Mouse (Mus musculus) forebrain, embryonic 12.5 days (tissue): Measurements from ENCODE around the gene Gabra6. TPM values are rescaled to one million over a fixed set of nuclear protein-coding genes. Genes with fewer than 3 reads are reported as not detected.

ENCODE experiments used
- ATAC-seq: fragments of 200-750 bp; cut with Nextera tagmentation; 2 replicates; pipeline ENCODE4 v1.8.0; 2017; ENCODE audit warnings: moderate TSS enrichment; ENCODE audit not compliant: low FRiP score
- H3K27ac ChIP-seq: fragments of 300-500 bp; sonication (generic); 2 replicates; pipeline ENCODE4 v1.5.1; 2016; ENCODE audit warnings: mild to moderate bottlenecking
- H3K27me3 ChIP-seq: fragments of 300-500 bp; sonication (generic); 2 replicates; pipeline ENCODE4 v1.6.1; 2016; ENCODE audit warnings: mild to moderate bottlenecking
- H3K36me3 ChIP-seq: fragments of 300-500 bp; sonication (generic); replicated peaks from 2 replicates; pipeline ENCODE4 v1.6.1; 2016; ENCODE audit warnings: mild to moderate bottlenecking
- H3K4me1 ChIP-seq: fragments of 300-500 bp; sonication (generic); 2 replicates; pipeline ENCODE4 v1.6.1; 2016
- H3K4me2 ChIP-seq: fragments of 300-500 bp; sonication (generic); 2 replicates; pipeline ENCODE4 v1.6.1; 2016; ENCODE audit warnings: mild to moderate bottlenecking, moderate library complexity
- H3K4me3 ChIP-seq: fragments of 300-500 bp; sonication (generic); replicated peaks from 2 replicates; pipeline ENCODE4 v1.5.1; 2016; ENCODE audit warnings: mild to moderate bottlenecking
- H3K9ac ChIP-seq: fragments of 300-500 bp; sonication (generic); 2 replicates; pipeline ENCODE4 v1.6.1; 2016; ENCODE audit warnings: mild to moderate bottlenecking
- H3K9me3 ChIP-seq: fragments of 300-500 bp; sonication (generic); 2 replicates; pipeline ENCODE4 v1.6.1; 2016
- WGBS: fragments of 180-500 bp; shearing (Covaris S2); methylation state at CpG from one replicate; pipeline ENCODE4 v1.1.7; 2016; 5-methylcytosine and 5-hydroxymethylcytosine counted together
- polyA plus RNA-seq: library from polyadenylated mRNA; unstranded; fragments of >200 nt; fragmentation: Nextera tagmentation; extraction: Ambion mirVana; gene quantifications from 2 replicates; pipeline ENCODE4 v1.2.1, GENCODE M21; 2016

The Gabra6 gene
- not detected in 2 replicates for polyA plus RNA-seq

DNA sequence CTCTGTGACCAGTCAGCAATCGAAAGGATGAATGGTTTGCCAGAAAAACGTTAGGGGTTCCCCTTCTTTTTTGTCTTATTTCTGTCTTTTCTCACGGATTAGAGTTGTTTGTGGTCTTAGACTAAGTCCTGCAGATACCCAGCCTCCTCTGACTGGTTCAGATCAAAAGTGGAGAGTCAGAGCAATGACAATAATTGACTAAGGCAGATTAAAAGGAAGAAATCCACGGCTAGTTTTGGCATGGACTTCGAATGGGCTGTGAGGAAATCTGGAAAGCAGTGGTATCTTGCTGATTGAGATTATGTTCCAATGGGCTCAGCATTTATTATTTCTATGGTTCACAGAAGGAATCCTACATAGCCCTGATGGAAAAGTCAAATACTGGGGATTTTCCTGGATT lies at the start of gene Gabra6:
Gabra6 (minus strand) TSS at position 191 of the 400 bp plus-strand sequence.
- Histone ChIP-seq H3K27ac (no peak within 1 kb of the TSS), H3K4me1 (no peaks in the 10 kb centered on the region), H3K36me3 (no peaks in the 10 kb centered on the region), H3K9ac (no peak within 1 kb of the TSS), H3K27me3 (no peaks in the 10 kb centered on the region), H3K9me3 (no peaks in the 10 kb centered on the region), H3K4me2 (no peak within 1 kb of the TSS), H3K4me3 (no peak within 1 kb of the TSS)
- WGBS, result 62% methylated on average over 5 of the region's 5 CpGs
- no peak for ATAC-seq

DNA sequence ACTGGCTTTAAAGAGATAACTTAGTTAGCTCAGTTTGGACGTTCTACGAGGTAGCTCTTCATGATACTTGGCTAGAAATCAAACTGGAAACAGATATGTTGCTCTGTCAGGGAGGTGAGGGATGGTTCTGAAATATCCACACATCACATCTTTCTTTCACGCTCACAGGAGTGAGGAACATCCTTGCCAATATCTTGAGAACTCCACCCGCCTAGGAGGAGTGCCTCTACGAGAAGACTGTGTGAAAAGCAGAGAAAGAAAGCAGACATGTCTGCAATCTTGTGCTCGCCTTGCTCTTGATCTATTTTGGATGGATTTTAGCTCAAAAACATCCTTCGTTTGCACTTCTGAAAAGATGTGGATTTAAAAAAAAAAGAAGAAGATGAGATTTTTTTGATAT lies 44.7 kb upstream of the Gabra6 start:
- ATAC-seq, result no peak
- Histone ChIP-seq H3K9ac (no peak overlapping the region), H3K9me3 (no peaks in the 10 kb centered on the region), H3K4me2 (no peak overlapping the region), H3K27ac (no peak overlapping the region), H3K36me3 (no peaks in the 10 kb centered on the region), H3K4me3 (no peak overlapping the region), H3K27me3 (no peaks in the 10 kb centered on the region), H3K4me1 (no peaks in the 10 kb centered on the region)
- WGBS, result 90% methylated on average over 7 of the region's 7 CpGs

DNA sequence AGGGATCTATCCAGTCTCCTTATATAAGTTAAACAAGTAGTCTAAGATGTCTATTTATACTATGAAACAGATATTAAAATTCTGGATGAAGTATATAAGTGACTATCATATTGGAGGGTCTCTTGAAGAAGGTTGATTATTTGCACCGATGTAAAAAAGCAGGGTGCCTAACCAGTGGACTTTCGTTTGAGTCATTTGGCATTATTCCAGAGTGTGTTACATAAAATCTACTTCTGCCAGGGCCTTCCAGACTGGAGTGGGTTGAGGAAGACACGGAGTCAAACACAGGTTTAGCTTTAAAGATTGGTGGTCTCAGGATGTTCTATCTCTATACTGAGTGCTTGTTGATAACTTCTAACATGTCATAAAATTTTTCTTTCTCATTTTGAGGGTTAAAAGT lies 11.2 kb upstream of the Gabra6 start:
- Histone ChIP-seq H3K4me1 (no peaks in the 10 kb centered on the region), H3K9me3 (no peaks in the 10 kb centered on the region), H3K36me3 (no peaks in the 10 kb centered on the region), H3K27ac (no peak overlapping the region), H3K9ac (no peak overlapping the region), H3K27me3 (no peaks in the 10 kb centered on the region), H3K4me2 (no peak overlapping the region), H3K4me3 (no peak overlapping the region)
- 82% methylated on average over 3 of the region's 3 CpGs for WGBS
- no peak for ATAC-seq

DNA sequence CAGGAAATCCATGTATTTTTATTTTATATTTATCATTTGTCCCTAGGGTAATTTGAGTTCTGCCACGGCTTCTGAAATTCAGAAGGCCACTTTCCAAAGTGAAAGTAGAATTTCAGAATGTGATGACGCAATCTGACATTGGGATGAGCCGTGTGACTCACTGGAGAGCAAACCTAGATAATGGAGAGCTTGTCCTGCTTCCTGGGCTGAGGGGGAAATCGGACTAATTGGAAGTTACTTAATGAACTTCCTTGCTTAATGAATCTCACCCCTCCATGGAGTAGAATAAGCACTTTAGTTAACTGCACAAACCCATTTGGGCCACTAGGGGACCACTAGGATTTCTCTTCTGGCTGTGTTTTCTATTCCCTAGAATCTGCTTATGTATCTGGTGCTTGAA lies 5.4 kb upstream of the Gabra6 start:
- H3K4me2 ChIP-seq, result no peak overlapping the region
- no peak overlapping the region for H3K9ac ChIP-seq
- no peaks in the 10 kb centered on the region for H3K4me1 ChIP-seq
- no peak for ATAC-seq
- H3K4me3 ChIP-seq, result no peak overlapping the region
- 76% methylated on average over 4 of the region's 4 CpGs for WGBS
- H3K27ac ChIP-seq, result no peak overlapping the region
- H3K27me3 ChIP-seq, result no peaks in the 10 kb centered on the region
- no peaks in the 10 kb centered on the region for H3K36me3 ChIP-seq
- no peaks in the 10 kb centered on the region for H3K9me3 ChIP-seq

- Histone ChIP-seq H3K9ac (no peak overlapping the region), H3K4me2 (no peak overlapping the region), H3K27ac (no peak overlapping the region), H3K36me3 (no peaks in the 10 kb centered on the region), H3K9me3 (no peaks in the 10 kb centered on the region), H3K4me1 (no peaks in the 10 kb centered on the region), H3K4me3 (no peak overlapping the region), H3K27me3 (no peaks in the 10 kb centered on the region)
- ATAC-seq, result no peak
- 92% methylated on average over 3 of the region's 3 CpGs for WGBS
Observed at GRCm38 (mm10) chr11:42321560-42321959, 688 bp upstream of the Gabra6 start.

- WGBS, result 90% methylated on average over 3 of the region's 3 CpGs
- no peaks in the 10 kb centered on the region for H3K9me3 ChIP-seq
Observed at GRCm38 (mm10) chr11:42319521-42319920, 1.4 kb downstream of the Gabra6 start.

GRCm38 (mm10) chr11:42319101-42319500 lies 1.8 kb downstream of the Gabra6 start:
- H3K9me3 ChIP-seq, result no peaks in the 10 kb centered on the region
- no peak overlapping the region for H3K4me3 ChIP-seq
- WGBS, result 90% methylated on average over 6 of the region's 6 CpGs
- H3K36me3 ChIP-seq, result no peaks in the 10 kb centered on the region
- H3K9ac ChIP-seq, result no peak overlapping the region
- ATAC-seq, result no peak
- no peaks in the 10 kb centered on the region for H3K27me3 ChIP-seq
- H3K27ac ChIP-seq, result no peak overlapping the region
- H3K4me2 ChIP-seq, result no peak overlapping the region
- H3K4me1 ChIP-seq, result peaks cover 9% of the 10 kb centered on the region

More at GRCm38 (mm10) chr11:42319521-42319920, 1.4 kb downstream of the Gabra6 start:
- H3K4me3 ChIP-seq, result no peak overlapping the region
- H3K36me3 ChIP-seq, result no peaks in the 10 kb centered on the region
- H3K4me1 ChIP-seq, result peaks cover 6% of the 10 kb centered on the region
- ATAC-seq, result no peak
- H3K27me3 ChIP-seq, result no peaks in the 10 kb centered on the region
- H3K4me2 ChIP-seq, result no peak overlapping the region
- H3K27ac ChIP-seq, result no peak overlapping the region
- H3K9ac ChIP-seq, result no peak overlapping the region

DNA sequence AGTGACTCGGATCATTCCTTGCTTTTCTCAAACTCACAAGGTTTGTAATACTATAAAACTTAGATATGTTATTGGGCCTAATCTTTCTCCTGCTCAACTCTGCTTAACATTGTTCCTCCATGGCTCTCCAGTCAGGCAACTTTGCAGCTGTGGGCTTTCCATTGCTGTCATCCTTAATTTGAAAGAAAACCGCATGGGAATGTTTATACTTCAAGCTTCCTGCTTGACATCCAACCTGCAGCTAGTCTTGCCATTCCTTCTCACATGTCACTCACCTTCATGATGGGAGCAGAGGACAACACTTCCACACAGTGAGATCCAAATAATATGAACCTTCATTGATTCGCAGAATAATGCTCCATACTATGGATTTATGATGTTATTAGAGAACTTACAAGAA lies 2.9 kb downstream of the Gabra6 start:
- Histone ChIP-seq H3K4me3 (no peak overlapping the region), H3K27ac (no peak overlapping the region), H3K27me3 (no peaks in the 10 kb centered on the region), H3K4me1 (peaks cover 9% of the 10 kb centered on the region), H3K9me3 (no peaks in the 10 kb centered on the region), H3K36me3 (no peaks in the 10 kb centered on the region), H3K9ac (no peak overlapping the region), H3K4me2 (no peak overlapping the region)
- ATAC-seq, result no peak
- WGBS, result 89% methylated on average over 3 of the region's 3 CpGs

DNA sequence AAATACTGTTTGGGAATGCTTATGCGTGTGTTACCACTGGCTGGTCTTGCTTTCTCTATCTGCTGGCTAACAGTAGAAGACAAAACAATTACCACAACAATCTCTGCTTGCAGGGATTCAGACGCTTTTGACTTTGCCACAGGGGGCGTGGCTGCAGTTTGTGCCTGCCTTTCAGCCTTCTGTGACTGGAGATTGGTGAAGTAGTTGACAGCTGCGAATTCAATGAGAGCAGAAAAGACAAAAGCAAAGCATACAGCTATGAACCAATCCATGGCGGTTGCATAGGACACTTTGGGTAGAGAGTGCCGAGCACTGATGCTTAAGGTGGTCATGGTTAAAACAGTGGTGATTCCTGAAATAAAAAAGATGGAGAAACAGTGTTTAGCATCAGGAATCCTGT lies 6.0 kb downstream of the Gabra6 start:
- H3K9ac ChIP-seq, result no peak overlapping the region
- no peaks in the 10 kb centered on the region for H3K36me3 ChIP-seq
- ATAC-seq, result peak; percentile 87
- peak overlapping the region; percentile 31 for H3K4me2 ChIP-seq
- H3K4me1 ChIP-seq, result peaks cover 9% of the 10 kb centered on the region
- H3K27me3 ChIP-seq, result no peaks in the 10 kb centered on the region
- no peak overlapping the region for H3K4me3 ChIP-seq
- WGBS, result 4% methylated on average over 6 of the region's 6 CpGs
- no peaks in the 10 kb centered on the region for H3K9me3 ChIP-seq
- no peak overlapping the region for H3K27ac ChIP-seq

- no peak for ATAC-seq
- WGBS, result 47% methylated on average over 1 of the region's 1 CpGs
- no peak overlapping the region for H3K27ac ChIP-seq
- no peak overlapping the region for H3K4me3 ChIP-seq
- no peaks in the 10 kb centered on the region for H3K36me3 ChIP-seq
- peaks cover 9% of the 10 kb centered on the region for H3K4me1 ChIP-seq
- no peaks in the 10 kb centered on the region for H3K9me3 ChIP-seq
- no peaks in the 10 kb centered on the region for H3K27me3 ChIP-seq
- H3K9ac ChIP-seq, result no peak overlapping the region
- H3K4me2 ChIP-seq, result no peak overlapping the region
Observed at GRCm38 (mm10) chr11:42310892-42311291, 10.0 kb downstream of the Gabra6 start.

DNA sequence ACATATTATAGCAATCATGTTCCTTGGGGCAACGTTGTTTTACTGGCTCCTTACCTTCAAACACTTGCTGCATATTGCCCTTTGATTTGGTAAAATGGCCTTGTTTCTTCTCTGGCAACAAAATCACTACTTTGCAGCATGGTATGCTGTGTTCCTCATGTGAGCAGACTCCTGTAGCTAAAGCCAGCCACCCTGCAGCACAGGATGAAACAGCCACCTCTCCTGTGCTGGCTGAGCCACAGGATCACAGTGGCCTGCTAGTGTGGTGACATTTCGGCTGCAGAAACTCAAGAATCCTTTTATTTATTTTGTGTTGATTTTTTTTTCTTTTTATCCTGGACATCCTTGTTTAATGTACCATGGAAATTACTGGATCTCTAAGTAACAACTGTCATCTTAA lies 11.8 kb downstream of the Gabra6 start:
- Histone ChIP-seq H3K4me1 (no peaks in the 10 kb centered on the region), H3K27ac (no peak overlapping the region), H3K36me3 (no peaks in the 10 kb centered on the region), H3K9ac (no peak overlapping the region), H3K27me3 (no peaks in the 10 kb centered on the region), H3K4me2 (no peak overlapping the region), H3K4me3 (no peak overlapping the region), H3K9me3 (no peaks in the 10 kb centered on the region)
- no peak for ATAC-seq
- 85% methylated on average over 2 of the region's 2 CpGs for WGBS

DNA sequence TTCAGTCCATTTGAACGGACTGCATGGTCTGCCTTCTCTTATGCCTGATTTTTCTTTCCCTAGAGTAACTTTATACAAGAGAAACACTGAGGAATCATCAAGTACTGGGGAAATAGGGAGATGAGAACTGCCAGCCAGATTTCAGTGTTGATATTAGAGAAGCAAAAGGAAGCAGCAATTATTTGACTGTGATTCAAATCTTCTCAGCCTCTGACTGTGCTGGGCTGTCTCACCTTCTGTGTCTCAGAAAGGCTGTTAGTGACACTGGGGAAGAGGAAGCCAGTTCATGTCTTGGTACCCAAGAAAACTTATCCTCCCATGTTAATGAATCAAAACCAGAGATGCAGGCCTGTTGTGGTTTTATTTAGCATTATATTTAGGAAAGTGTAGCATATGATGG lies 14.8 kb downstream of the Gabra6 start:
- no peaks in the 10 kb centered on the region for H3K36me3 ChIP-seq
- no peaks in the 10 kb centered on the region for H3K4me1 ChIP-seq
- no peak for ATAC-seq
- no peak overlapping the region for H3K27ac ChIP-seq
- H3K27me3 ChIP-seq, result no peaks in the 10 kb centered on the region
- no peak overlapping the region for H3K4me2 ChIP-seq
- 91% methylated on average over 1 of the region's 1 CpGs for WGBS
- H3K9ac ChIP-seq, result no peak overlapping the region
- no peaks in the 10 kb centered on the region for H3K9me3 ChIP-seq
- no peak overlapping the region for H3K4me3 ChIP-seq

GRCm38 (mm10) chr11:42258978-42259377 lies 61.9 kb downstream of the Gabra6 start:
- Histone ChIP-seq H3K27me3 (no peaks in the 10 kb centered on the region), H3K4me3 (no peak overlapping the region), H3K4me2 (no peak overlapping the region), H3K9ac (no peak overlapping the region), H3K4me1 (no peaks in the 10 kb centered on the region), H3K36me3 (no peaks in the 10 kb centered on the region), H3K9me3 (no peaks in the 10 kb centered on the region), H3K27ac (no peak overlapping the region)
- ATAC-seq, result no peak
- 90% methylated on average over 3 of the region's 3 CpGs for WGBS
